Mouse (Mus musculus) ES-Bruce4 (cell line): ENCODE measurements around the gene Hyal1. TPM values are rescaled to one million over a fixed set of nuclear protein-coding genes. Genes with fewer than 3 reads are reported as not detected.

Experiments
- H3K27ac ChIP-seq: 2 replicates; pipeline ENCODE4 v1.5.1; 2012; ENCODE audit warnings: low read length, inconsistent platforms; ENCODE audit not compliant: insufficient read depth
- H3K27me3 ChIP-seq: 2 replicates; pipeline ENCODE4 v1.6.1; 2012; ENCODE audit warnings: mild to moderate bottlenecking, low read length, inconsistent platforms; ENCODE audit not compliant: control insufficient read depth, poor library complexity, insufficient read depth, severe bottlenecking
- H3K36me3 ChIP-seq: 2 replicates; pipeline ENCODE4 v1.6.1; 2012; ENCODE audit warnings: inconsistent platforms, mild to moderate bottlenecking, low read length, moderate library complexity; ENCODE audit not compliant: control insufficient read depth, poor library complexity, insufficient read depth, severe bottlenecking
- H3K4me1 ChIP-seq: one replicate; pipeline ENCODE4 v1.8.1; 2011; ENCODE audit warnings: low read length; ENCODE audit not compliant: control insufficient read depth, insufficient read depth
- H3K4me3 ChIP-seq: 2 replicates; pipeline ENCODE4 v1.5.1; 2011; ENCODE audit warnings: low read depth, mild to moderate bottlenecking, low read length
- H3K9ac ChIP-seq: 2 replicates; pipeline ENCODE4 v1.6.1; 2012; ENCODE audit warnings: low read depth, mild to moderate bottlenecking, inconsistent platforms; ENCODE audit not compliant: poor library complexity, severe bottlenecking
- H3K9me3 ChIP-seq: replicated peaks from 2 replicates; pipeline ENCODE4 v1.6.1; 2012; ENCODE audit warnings: mild to moderate bottlenecking, low read length, inconsistent platforms; ENCODE audit not compliant: control insufficient read depth, poor library complexity, insufficient read depth, severe bottlenecking
- CTCF ChIP-seq: IDR thresholded peaks from one replicate; pipeline ENCODE4 v1.8.1; 2011; ENCODE audit warnings: low read depth, low read length
- EP300 ChIP-seq: IDR thresholded peaks from 2 replicates; pipeline ENCODE4 v1.6.1; 2011; ENCODE audit warnings: low read depth, low read length; ENCODE audit not compliant: insufficient read depth
- POLR2A ChIP-seq: IDR thresholded peaks from one replicate; pipeline ENCODE4 v1.8.1; 2011; ENCODE audit warnings: low read length; ENCODE audit not compliant: insufficient read depth
- polyA plus RNA-seq: library from polyadenylated mRNA; stranded (reverse); fragments of >200 nt; gene quantifications from 2 replicates; pipeline ENCODE4 v1.2.4, GENCODE M21; 2011; ENCODE audit warnings: low read depth; ENCODE audit not compliant: missing spikeins, insufficient read depth, insufficient read length

Hyal1 gene
- polyA plus RNA-seq, 1 experiment: 25.8 TPM

DNA sequence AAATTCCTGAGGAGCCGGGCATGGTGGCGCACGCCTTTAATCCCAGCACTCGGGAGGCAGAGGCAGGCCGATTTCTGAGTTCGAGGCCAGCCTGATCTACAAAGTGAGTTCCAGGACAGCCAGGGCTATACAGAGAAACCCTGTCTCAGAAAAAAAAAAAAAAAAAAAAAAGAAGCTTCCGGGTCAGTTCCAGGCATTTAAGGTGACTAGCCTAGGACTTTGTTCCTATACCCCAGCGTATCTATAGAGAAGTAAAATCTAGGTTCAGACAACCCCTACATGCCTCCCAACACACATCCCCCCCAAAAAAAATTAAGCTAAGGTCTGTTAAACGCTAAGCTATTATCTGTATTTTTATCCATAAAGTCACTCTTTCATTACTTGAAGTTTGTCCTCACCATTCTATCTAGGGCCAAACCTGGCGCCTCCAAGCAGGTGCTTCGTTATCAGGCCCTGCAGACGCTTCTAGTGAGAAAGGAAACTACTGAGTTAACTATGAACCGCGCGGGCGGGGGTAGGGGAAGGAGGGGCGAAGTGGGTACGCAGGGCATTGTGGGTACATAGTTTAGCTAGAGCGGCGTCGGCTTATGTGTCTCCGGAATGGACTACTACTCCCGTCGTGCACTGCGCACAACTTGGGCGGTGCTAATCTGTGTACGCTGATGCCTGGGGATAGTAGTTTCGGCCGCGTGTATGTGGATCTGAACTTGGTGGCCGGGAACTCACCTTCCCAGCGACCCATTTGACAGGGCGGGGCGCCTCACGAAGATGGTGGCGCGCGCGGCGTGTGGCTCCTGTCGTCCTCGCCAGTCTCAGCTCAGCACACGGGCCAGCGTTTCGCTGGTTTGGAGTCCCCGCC, 10.5 kb downstream of the Hyal1 start, which contains the start of gene Ifrd2:
TSS of gene Ifrd2 (plus strand) at position 669 of the 859 bp plus-strand sequence.
- Histone ChIP-seq H3K27me3 (no peaks in the 10 kb centered on the region), H3K4me3 (peak within 1 kb of the TSS; percentile 90), H3K9me3 (peaks cover 13% of the 10 kb centered on the region), H3K9ac (peak within 1 kb of the TSS; percentile 68), H3K4me1 (peaks cover 2% of the 10 kb centered on the region), H3K27ac (no peak within 1 kb of the TSS), H3K36me3 (peaks cover 30% of the 10 kb centered on the region)
- 0 out of 2 replicates have a peak, but pooled peaks have one; percentile 16 for TF ChIP-seq EP300
- TF ChIP-seq CTCF: no peak

GRCm38 (mm10) chr9:107587833-107588639, 11.3 kb downstream of the Hyal1 start:
- H3K4me3 ChIP-seq: peak overlapping the region; percentile 90
- peaks cover 13% of the 10 kb centered on the region for H3K9me3 ChIP-seq
- peak overlapping the region; percentile 68 for H3K9ac ChIP-seq
- no peaks in the 10 kb centered on the region for H3K27me3 ChIP-seq
- peaks cover 2% of the 10 kb centered on the region for H3K4me1 ChIP-seq
- H3K36me3 ChIP-seq: peaks cover 35% of the 10 kb centered on the region
- TF ChIP-seq POLR2A (no peak), CTCF (no peak), EP300 (no peak)
- no peak overlapping the region for H3K27ac ChIP-seq

DNA sequence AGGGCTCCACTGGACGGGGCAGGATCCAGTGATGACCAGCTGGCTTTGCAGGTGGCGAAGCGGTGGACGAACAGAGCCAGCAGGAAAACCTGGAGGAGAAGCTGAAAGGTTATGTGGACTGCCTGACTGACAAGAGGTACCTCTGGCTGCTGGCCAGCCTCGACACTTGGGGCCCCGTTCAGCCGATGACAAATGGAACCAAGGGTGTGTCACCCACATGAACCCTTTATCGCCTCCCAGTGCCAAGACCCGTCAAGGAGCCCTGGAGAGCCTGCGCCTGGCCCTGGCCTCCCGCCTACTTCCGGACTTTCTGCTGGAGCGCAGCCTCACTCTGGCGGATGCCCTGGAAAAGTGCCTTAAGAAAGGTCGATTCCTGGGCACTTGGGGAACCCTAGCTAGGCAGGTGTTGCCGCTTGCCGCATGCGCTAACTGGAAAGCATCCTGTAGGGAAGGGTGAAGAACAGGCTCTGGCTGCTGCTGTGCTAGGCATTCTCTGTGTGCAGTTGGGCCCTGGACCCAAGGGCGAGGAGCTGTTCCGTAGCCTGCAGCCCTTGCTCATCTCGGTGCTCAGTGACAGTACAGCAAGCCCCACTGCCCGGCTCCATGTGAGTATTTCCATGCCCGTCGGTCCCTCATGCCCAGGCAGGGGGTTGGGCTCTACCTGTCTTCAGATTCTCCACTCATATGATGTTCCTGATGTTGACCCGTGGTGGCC, 13.5 kb downstream of the Hyal1 start:
- no peak for TF ChIP-seq POLR2A
- no peak for TF ChIP-seq EP300
- no peak for TF ChIP-seq CTCF
- Histone ChIP-seq H3K36me3 (peaks cover 35% of the 10 kb centered on the region), H3K27me3 (no peaks in the 10 kb centered on the region), H3K4me3 (no peak overlapping the region), H3K27ac (no peak overlapping the region), H3K4me1 (peaks cover 2% of the 10 kb centered on the region), H3K9me3 (peaks cover 13% of the 10 kb centered on the region), H3K9ac (no peak overlapping the region)

DNA sequence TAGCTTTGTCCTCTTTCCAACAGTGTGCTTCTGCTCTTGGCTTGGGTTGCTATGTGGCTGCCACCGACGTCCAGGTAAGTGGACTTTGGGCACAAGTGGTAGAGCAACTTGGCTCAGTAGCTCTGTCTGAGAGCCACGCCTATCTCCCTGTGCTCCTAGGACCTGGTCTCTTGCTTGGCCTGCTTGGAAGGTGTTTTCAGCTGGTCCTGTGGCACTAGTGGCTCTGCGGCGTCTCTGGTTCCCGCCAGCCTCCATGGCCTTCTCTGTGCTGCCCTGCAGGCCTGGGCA, 14.0 kb downstream of the Hyal1 start:
- no peaks in the 10 kb centered on the region for H3K27me3 ChIP-seq
- H3K27ac ChIP-seq: no peak overlapping the region
- no peak overlapping the region for H3K9ac ChIP-seq
- H3K9me3 ChIP-seq: peaks cover 13% of the 10 kb centered on the region
- peaks cover 35% of the 10 kb centered on the region for H3K36me3 ChIP-seq
- TF ChIP-seq POLR2A (no peak), EP300 (no peak), CTCF (no peak)
- peaks cover 2% of the 10 kb centered on the region for H3K4me1 ChIP-seq
- no peak overlapping the region for H3K4me3 ChIP-seq

DNA sequence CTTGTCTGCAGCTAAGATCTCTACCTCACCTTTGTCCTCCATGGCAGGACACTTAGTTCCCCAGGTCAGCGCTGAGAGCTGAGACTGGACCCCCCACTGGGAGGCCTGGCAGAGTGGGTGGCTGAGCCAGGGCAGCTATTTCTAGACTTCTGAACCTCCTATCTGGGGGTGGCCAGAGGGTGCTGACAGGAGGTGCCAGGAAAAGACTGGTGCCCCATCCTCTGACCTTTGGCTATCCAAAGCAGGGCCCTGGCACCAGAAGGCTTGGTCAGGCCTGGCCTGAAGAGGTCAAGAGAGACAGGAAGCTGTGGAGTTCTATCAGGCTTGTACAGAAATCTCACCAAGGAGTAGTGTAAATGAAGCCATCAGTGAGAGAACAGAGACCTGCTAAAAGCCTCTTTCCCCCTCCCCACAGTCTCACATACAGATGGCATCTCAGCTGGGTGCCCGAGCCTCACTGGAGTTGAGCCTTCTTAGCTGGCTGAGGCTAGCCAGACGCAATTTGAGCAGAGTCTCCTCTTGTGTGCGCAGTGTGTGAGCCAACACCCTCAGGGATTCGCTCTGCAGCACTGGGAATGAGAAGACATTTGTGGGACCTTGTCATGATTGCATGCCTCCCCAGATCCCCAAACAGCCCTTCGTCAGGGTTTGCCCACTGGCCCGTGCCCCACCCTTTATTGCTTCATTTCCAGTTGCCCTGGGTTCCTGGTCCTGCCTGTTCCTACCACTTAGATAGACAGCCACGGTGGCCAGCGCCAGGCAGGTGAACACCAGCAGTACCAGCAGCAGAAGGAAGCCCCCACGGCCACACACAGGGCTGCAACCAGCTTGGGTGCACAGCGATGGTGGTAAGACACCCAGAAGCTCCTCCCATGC, 16.6 kb downstream of the Hyal1 start:
- no peaks in the 10 kb centered on the region for H3K27me3 ChIP-seq
- no peak overlapping the region for H3K4me3 ChIP-seq
- no peaks in the 10 kb centered on the region for H3K4me1 ChIP-seq
- TF ChIP-seq CTCF (no peak), EP300 (no peak), POLR2A (no peak)
- peaks cover 35% of the 10 kb centered on the region for H3K36me3 ChIP-seq
- H3K27ac ChIP-seq: no peak overlapping the region
- peaks cover 13% of the 10 kb centered on the region for H3K9me3 ChIP-seq
- no peak overlapping the region for H3K9ac ChIP-seq
